ENCODE assay signal across 8 mouse cellular contexts in genomic region chr4:87362201-87362600, GRCm38 (mm10).
DNase-seq lines count a peak whose midpoint lies in the region; ATAC-seq and TF ChIP-seq lines count a peak whose summit lies in the region.
"Had no signal": no experiment of that assay in that cellular context is flagged by ENCODE, and none has a peak within 500 bp of the region (broad histone marks: within the 10 kb centered on the region; RNA-seq: fewer than 3 reads in every experiment).

No protein-coding gene starts in this region.

- peak; percentile 93 for ATAC-seq in midbrain, embryonic 16.5 days

- TF ChIP-seq EP300 in ES-Bruce4 (IDR thresholded peaks at IDR 0.05; ENCODE audit: insufficient read depth, low read depth, low read length): no peak

- no peaks in the 10 kb centered on the region for H3K36me3 ChIP-seq in ES-Bruce4 (ENCODE audit: control insufficient read depth, insufficient read depth, low read length, poor library complexity, severe bottlenecking)
- H3K36me3 ChIP-seq in midbrain, embryonic 16.5 days (ENCODE audit: control insufficient read depth, insufficient read depth, low read length): no peaks in the 10 kb centered on the region
- H3K36me3 ChIP-seq: liver, embryonic 13.5 days had no signal

- H3K27ac ChIP-seq in ES-Bruce4 (ENCODE audit: insufficient read depth, low read length): no peak overlapping the region
- H3K27ac ChIP-seq in midbrain, embryonic 16.5 days (ENCODE audit: low read length): no peak overlapping the region
- H3K27ac ChIP-seq: liver, embryonic 13.5 days had no signal

- H3K4me3 ChIP-seq in ES-Bruce4 (ENCODE audit: low read depth, low read length): no peak overlapping the region
- no peak overlapping the region for H3K4me3 ChIP-seq in midbrain, embryonic 16.5 days (ENCODE audit: low read depth, low read length)
- H3K4me3 ChIP-seq: liver, embryonic 13.5 days had no signal

- WGBS in midbrain, embryonic 16.5 days: 10% methylated on average over 6 of the region's 6 CpGs

- H3K4me1 ChIP-seq in ES-Bruce4 (ENCODE audit: control insufficient read depth, insufficient read depth, low read length): no peaks in the 10 kb centered on the region
- no peaks in the 10 kb centered on the region; the same call in 1 of the 2 replicates for H3K4me1 ChIP-seq in midbrain, embryonic 16.5 days (ENCODE audit: control insufficient read depth, insufficient read depth, low read length)
- H3K4me1 ChIP-seq: liver, embryonic 13.5 days had no signal

- TF ChIP-seq CTCF in ES-Bruce4 (IDR thresholded peaks at IDR 0.05; ENCODE audit: low read depth, low read length): peak; percentile 24

- peak; percentile 11 for DNase-seq in 3T3-L1 (ENCODE audit: low read depth, low spot score)
- DNase-seq in embryo, embryonic 9.5 days (ENCODE audit: extremely low spot score): peak; percentile 50
- DNase-seq in layer of hippocampus, adult 18-20 months (ENCODE audit: low spot score in 2 of 2): peak; percentile 54 to 84
- DNase-seq in gastrocnemius, postnatal 25 days: no peak
- no peak for DNase-seq in gastrocnemius, postnatal 10 days
- DNase-seq: liver, embryonic 13.5 days had no signal

- TF ChIP-seq POLR2A in ES-Bruce4 (IDR thresholded peaks at IDR 0.05; ENCODE audit: insufficient read depth, low read length): no peak

- no peaks in the 10 kb centered on the region for H3K27me3 ChIP-seq in ES-Bruce4 (ENCODE audit: control insufficient read depth, insufficient read depth, low read length, poor library complexity, severe bottlenecking)
- no peaks in the 10 kb centered on the region for H3K27me3 ChIP-seq in midbrain, embryonic 16.5 days (ENCODE audit: control insufficient read depth, insufficient read depth, low read depth, low read length)
- H3K27me3 ChIP-seq: liver, embryonic 13.5 days had no signal

- no peak overlapping the region for H3K4me2 ChIP-seq in midbrain, embryonic 16.5 days (ENCODE audit: low read length)
- H3K4me2 ChIP-seq: liver, embryonic 13.5 days had no signal

- H3K9me3 ChIP-seq in ES-Bruce4 (replicated peaks; ENCODE audit: control insufficient read depth, insufficient read depth, low read length, poor library complexity, severe bottlenecking): no peaks in the 10 kb centered on the region
- H3K9me3 ChIP-seq in midbrain, embryonic 16.5 days (replicated peaks; ENCODE audit: control insufficient read depth, low read length, poor library complexity, severe bottlenecking): no peaks in the 10 kb centered on the region
- H3K9me3 ChIP-seq: liver, embryonic 13.5 days had no signal

- no peak overlapping the region for H3K9ac ChIP-seq in ES-Bruce4 (ENCODE audit: low read depth, poor library complexity, severe bottlenecking)
- no peak overlapping the region for H3K9ac ChIP-seq in midbrain, embryonic 16.5 days (ENCODE audit: low read depth, low read length)
- H3K9ac ChIP-seq: liver, embryonic 13.5 days had no signal

Comparison
In these comparisons a context has a peak if more than half of its experiments do, and no peak if none do; other contexts are left out.
1. DNase-seq: peak in 3T3-L1 (single experiment), embryo, embryonic 9.5 days (single experiment) and layer of hippocampus, adult 18-20 months (2 of 2); none in gastrocnemius, postnatal 25 days (single experiment) and gastrocnemius, postnatal 10 days (single experiment).